Mouse (Mus musculus) adrenal gland, postnatal 25 days (tissue): ENCODE data around the gene Arfgap3. TPM values are rescaled to one million over a fixed set of nuclear protein-coding genes. Genes with fewer than 3 reads are reported as not detected.

ENCODE experiments used
- DNase-seq: peaks from one replicate; pipeline ENCODE4 v3.0.0; 2021; ENCODE audit warnings: mixed read lengths
- total RNA-seq: library from RNA; stranded (reverse); gene quantifications from 2 replicates; pipeline ENCODE4 v1.2.3, GENCODE M21; 2021

Gene Arfgap3
- total RNA-seq, 1 experiment from 2014 or later, result 29.6 TPM

GRCm38 (mm10) chr15:83251176-83252004 is 98.7 kb downstream of the Arfgap3 start, which contains the start of gene A4galt:
TSS of gene A4galt (minus strand) at chr15:83251774.
- peak; percentile 57 for DNase-seq

- DNase-seq, result no peak
Measured at GRCm38 (mm10) chr15:83250651-83251175, 99.3 kb downstream of the Arfgap3 start.

Other genes with a start within 250 kb of the Arfgap3 start
- 100 and 102 TPM in 2 replicates for gene Rrp7a, start 227.4 kb downstream of the Arfgap3 start, total RNA-seq
- gene Poldip3, start 200.9 kb downstream of the Arfgap3 start, total RNA-seq, result 108 and 124 TPM in 2 replicates
- 349 and 393 TPM in 2 replicates for gene Cyb5r3, start 177.7 kb downstream of the Arfgap3 start, total RNA-seq
- gene A4galt, start 98.5 kb downstream of the Arfgap3 start, total RNA-seq, result 6.8 and 7.7 TPM in 2 replicates
- gene Pacsin2, start 114.4 kb upstream of the Arfgap3 start, total RNA-seq, result 80.8 and 94.8 TPM in 2 replicates
- gene Ttll1, start 160.6 kb upstream of the Arfgap3 start, total RNA-seq, result 6.2 and 9.0 TPM in 2 replicates
- gene Bik, start 176.6 kb upstream of the Arfgap3 start, total RNA-seq, result 3.9 and 4.3 TPM in 2 replicates
- 381 and 451 TPM in 2 replicates for gene Tspo, start 213.3 kb upstream of the Arfgap3 start, total RNA-seq
- gene Mcat, start 213.5 kb upstream of the Arfgap3 start, total RNA-seq, result 32.9 and 44.8 TPM in 2 replicates
- gene Ttll12, start 244.9 kb upstream of the Arfgap3 start, total RNA-seq, result 33.1 and 33.7 TPM in 2 replicates